Mouse (Mus musculus) limb, embryonic 10.5 days (tissue): ENCODE data around the gene Lamp5. TPM values are rescaled to one million over a fixed set of nuclear protein-coding genes. Genes with fewer than 3 reads are reported as not detected.

Experiments
- DNase-seq: peaks from one replicate; pipeline ENCODE4 v3.0.0-alpha.2; 2017; ENCODE audit warnings: low spot score
- H3K27ac ChIP-seq: fragments of 300-500 bp; sonication (generic); 2 replicates; pipeline ENCODE4 v1.5.1; 2016; ENCODE audit warnings: mild to moderate bottlenecking
- H3K27me3 ChIP-seq: fragments of 300-500 bp; sonication (generic); 2 replicates; pipeline ENCODE4 v1.6.1; 2016; ENCODE audit warnings: low read depth, mild to moderate bottlenecking; ENCODE audit not compliant: poor library complexity, severe bottlenecking
- H3K36me3 ChIP-seq: fragments of 300-500 bp; sonication (generic); 2 replicates; pipeline ENCODE4 v1.6.1; 2016; ENCODE audit warnings: mild to moderate bottlenecking, moderate library complexity
- H3K4me1 ChIP-seq: fragments of 300-500 bp; sonication (generic); 2 replicates; pipeline ENCODE4 v1.6.1; 2016
- H3K4me3 ChIP-seq: fragments of 300-500 bp; sonication (generic); 2 replicates; pipeline ENCODE4 v1.5.1; 2016; ENCODE audit warnings: mild to moderate bottlenecking, moderate library complexity
- H3K9me3 ChIP-seq: fragments of 300-500 bp; sonication (generic); replicated peaks from 2 replicates; pipeline ENCODE4 v1.6.1; 2016; ENCODE audit warnings: mild to moderate bottlenecking
- WGBS: fragments of 180-500 bp; shearing (Covaris S2); methylation state at CpG from one replicate; pipeline ENCODE4 v1.1.7; 2016; 5-methylcytosine and 5-hydroxymethylcytosine counted together
- polyA plus RNA-seq: library from polyadenylated mRNA; unstranded; fragments of >200 nt; fragmentation: Nextera tagmentation; extraction: Ambion mirVana; gene quantifications from 2 replicates; pipeline ENCODE4 v1.2.1, GENCODE M21; 2016

Lamp5 gene
- polyA plus RNA-seq, 1 experiment from 2014 or later: not detected

- 28% methylated on average over 6 of the region's 6 CpGs for WGBS
- peaks cover 24% of the 10 kb centered on the region for H3K4me1 ChIP-seq
- H3K27me3 ChIP-seq: no peaks in the 10 kb centered on the region
- no peak overlapping the region for H3K4me3 ChIP-seq
- no peaks in the 10 kb centered on the region for H3K9me3 ChIP-seq
- no peak overlapping the region for H3K27ac ChIP-seq
- H3K36me3 ChIP-seq: no peaks in the 10 kb centered on the region
- DNase-seq: peak; percentile 39
Observed at GRCm38 (mm10) chr2:136108124-136109037, 56.3 kb downstream of the Lamp5 start.

- no peaks in the 10 kb centered on the region for H3K36me3 ChIP-seq
- no peaks in the 10 kb centered on the region for H3K9me3 ChIP-seq
- no peak overlapping the region for H3K27ac ChIP-seq
- peaks cover 24% of the 10 kb centered on the region for H3K4me1 ChIP-seq
- no peak overlapping the region for H3K4me3 ChIP-seq
- no peaks in the 10 kb centered on the region for H3K27me3 ChIP-seq
- 18% methylated on average over 2 of the region's 2 CpGs for WGBS
- DNase-seq: no peak
Observed at GRCm38 (mm10) chr2:136109038-136109363, 57.0 kb downstream of the Lamp5 start.

GRCm38 (mm10) chr2:136113374-136113773, 61.3 kb downstream of the Lamp5 start:
- Histone ChIP-seq H3K27me3 (no peaks in the 10 kb centered on the region), H3K4me1 (peaks cover 10% of the 10 kb centered on the region), H3K27ac (no peak overlapping the region), H3K9me3 (no peaks in the 10 kb centered on the region), H3K4me3 (no peak overlapping the region), H3K36me3 (no peaks in the 10 kb centered on the region)
- WGBS: 84% methylated on average over 6 of the region's 6 CpGs
- DNase-seq: no peak

- Histone ChIP-seq H3K4me1 (peaks cover 11% of the 10 kb centered on the region), H3K9me3 (no peaks in the 10 kb centered on the region), H3K36me3 (no peaks in the 10 kb centered on the region), H3K4me3 (no peak overlapping the region), H3K27me3 (no peaks in the 10 kb centered on the region), H3K27ac (no peak overlapping the region)
- DNase-seq: no peak
- WGBS: 95% methylated on average over 2 of the region's 2 CpGs
Observed at GRCm38 (mm10) chr2:136118006-136118405, 66.0 kb downstream of the Lamp5 start.
